Mouse (Mus musculus): Measurements from ENCODE around the gene Fbxw27.
A peak's percentile ranks its signal among the peaks of the same experiment; 100 is the strongest.
"Not testable (repeated sequence)": the region's sequence is repeated elsewhere in the genome, so short reads cannot be mapped to it uniquely, and the experiment has no call there.

The Fbxw27 gene

GRCm38 (mm10) chr9:109790570-109790969 is at the start of gene Fbxw27:
Gene Fbxw27, minus strand, starts transcription at chr9:109790670.
- DNase-seq (ENCODE audit: low read depth, low spot score), result not testable (repeated sequence)

GRCm38 (mm10) chr9:109833088-109833412 is 42.6 kb upstream of the Fbxw27 start:
- no peak for DNase-seq (ENCODE audit: low read depth, low spot score)

- peak; percentile 68 for DNase-seq (ENCODE audit: low read depth, low spot score)
These were observed 42.1 kb upstream of the Fbxw27 start, which contains the start of gene Nme6 for GRCm38 (mm10) chr9:109832391-109833087. Gene Nme6, plus strand, starts transcription at chr9:109832749.

- no peak for DNase-seq (ENCODE audit: low read depth, low spot score)
These were observed 35.7 kb upstream of the Fbxw27 start for GRCm38 (mm10) chr9:109826181-109826580.

- no peak for DNase-seq (ENCODE audit: low read depth, low spot score)
These were observed 35.3 kb upstream of the Fbxw27 start for GRCm38 (mm10) chr9:109825739-109826138.

GRCm38 (mm10) chr9:109816341-109816740 is 25.9 kb upstream of the Fbxw27 start:
- DNase-seq (ENCODE audit: low read depth, low spot score), result no peak

GRCm38 (mm10) chr9:109813424-109813823 is 23.0 kb upstream of the Fbxw27 start:
- DNase-seq (ENCODE audit: low read depth, low spot score), result no peak

- DNase-seq (ENCODE audit: low read depth, low spot score), result no peak
These were observed 21.5 kb upstream of the Fbxw27 start, which contains the start of gene Spink8 for GRCm38 (mm10) chr9:109811980-109812379. Gene Spink8, plus strand, starts transcription at chr9:109812280.

- no peak for DNase-seq (ENCODE audit: low read depth, low spot score)
These were observed 17.4 kb upstream of the Fbxw27 start for GRCm38 (mm10) chr9:109807898-109808297.

GRCm38 (mm10) chr9:109806695-109807293 is 16.3 kb upstream of the Fbxw27 start:
- no peak for DNase-seq (ENCODE audit: low read depth, low spot score)

GRCm38 (mm10) chr9:109806260-109806659 is 15.8 kb upstream of the Fbxw27 start:
- no peak for DNase-seq (ENCODE audit: low read depth, low spot score)

GRCm38 (mm10) chr9:109805596-109805995 is 15.1 kb upstream of the Fbxw27 start:
- not testable (repeated sequence) for DNase-seq (ENCODE audit: low read depth, low spot score)

- no peak for DNase-seq (ENCODE audit: low read depth, low spot score)
These were observed 7.6 kb upstream of the Fbxw27 start for GRCm38 (mm10) chr9:109798051-109798450.

- no peak for DNase-seq (ENCODE audit: low read depth, low spot score)
These were observed 5.3 kb upstream of the Fbxw27 start for GRCm38 (mm10) chr9:109795811-109796210.

- DNase-seq (ENCODE audit: low read depth, low spot score), result no peak
These were observed 4.8 kb upstream of the Fbxw27 start for GRCm38 (mm10) chr9:109795221-109795620.

- not testable (repeated sequence) for DNase-seq (ENCODE audit: low read depth, low spot score)
These were observed 23.6 kb downstream of the Fbxw27 start for GRCm38 (mm10) chr9:109766841-109767240.

- DNase-seq (ENCODE audit: low read depth, low spot score), result not testable (repeated sequence)
These were observed 44.5 kb downstream of the Fbxw27 start, which contains the start of gene Fbxw26 for GRCm38 (mm10) chr9:109745989-109746388. Gene Fbxw26, minus strand, starts transcription at chr9:109746089.
